Mouse (Mus musculus) inflammation-experienced regulatory T-cells (primary cell): ENCODE data around the gene Utp20. TPM values are rescaled to one million over a fixed set of nuclear protein-coding genes. Genes with fewer than 3 reads are reported as not detected.

Experiments
- polyA plus RNA-seq, 2 experiments: library from polyadenylated mRNA; unstranded; fragments of 100-300 nt; shearing (Covaris generic); gene quantifications; one replicate each; pipeline ENCODE4 v1.2.1; 2017

The Utp20 gene
- 10 to 100 TPM; 17.1 to 22.5 TPM for polyA plus RNA-seq

DNA sequence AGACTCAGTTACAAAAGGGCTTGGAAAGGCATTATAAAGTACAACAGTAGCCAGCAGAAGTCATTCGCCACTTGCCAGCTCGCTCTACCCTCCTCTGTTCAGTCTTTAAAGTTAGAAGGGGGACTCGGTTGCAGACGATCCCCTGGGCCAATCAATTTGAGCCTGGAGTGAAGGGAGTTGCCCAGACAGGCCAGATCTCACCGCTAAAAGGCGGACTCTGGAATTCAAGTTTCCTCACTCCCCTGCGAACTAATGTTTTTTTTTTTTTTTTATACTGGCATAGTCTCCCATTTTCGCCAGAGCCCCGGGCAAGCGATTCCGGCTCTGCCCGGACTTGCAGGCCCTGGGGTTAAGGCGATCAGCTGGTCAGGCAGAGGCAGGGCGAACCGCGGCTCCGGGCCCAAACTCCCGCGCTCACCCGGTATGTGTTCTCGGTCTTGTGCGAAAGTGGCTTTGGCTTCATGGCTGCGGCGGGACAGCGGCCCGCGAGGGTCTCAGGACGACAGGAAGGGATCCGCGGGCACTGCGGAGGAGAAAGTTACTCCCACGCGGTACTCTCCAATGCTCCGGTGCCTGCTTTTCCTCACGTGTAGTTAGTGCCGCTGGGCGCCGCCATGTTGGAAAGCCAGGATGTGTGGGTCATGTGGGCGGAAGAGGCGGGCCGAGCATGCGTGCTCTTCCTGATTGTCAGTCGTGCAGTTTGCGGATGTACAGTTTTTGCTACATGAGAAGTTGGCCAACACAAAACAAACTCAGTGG lies at the start of gene Utp20:
Gene Utp20, minus strand, starts transcription at position 617 of the 759 bp plus-strand sequence.

DNA sequence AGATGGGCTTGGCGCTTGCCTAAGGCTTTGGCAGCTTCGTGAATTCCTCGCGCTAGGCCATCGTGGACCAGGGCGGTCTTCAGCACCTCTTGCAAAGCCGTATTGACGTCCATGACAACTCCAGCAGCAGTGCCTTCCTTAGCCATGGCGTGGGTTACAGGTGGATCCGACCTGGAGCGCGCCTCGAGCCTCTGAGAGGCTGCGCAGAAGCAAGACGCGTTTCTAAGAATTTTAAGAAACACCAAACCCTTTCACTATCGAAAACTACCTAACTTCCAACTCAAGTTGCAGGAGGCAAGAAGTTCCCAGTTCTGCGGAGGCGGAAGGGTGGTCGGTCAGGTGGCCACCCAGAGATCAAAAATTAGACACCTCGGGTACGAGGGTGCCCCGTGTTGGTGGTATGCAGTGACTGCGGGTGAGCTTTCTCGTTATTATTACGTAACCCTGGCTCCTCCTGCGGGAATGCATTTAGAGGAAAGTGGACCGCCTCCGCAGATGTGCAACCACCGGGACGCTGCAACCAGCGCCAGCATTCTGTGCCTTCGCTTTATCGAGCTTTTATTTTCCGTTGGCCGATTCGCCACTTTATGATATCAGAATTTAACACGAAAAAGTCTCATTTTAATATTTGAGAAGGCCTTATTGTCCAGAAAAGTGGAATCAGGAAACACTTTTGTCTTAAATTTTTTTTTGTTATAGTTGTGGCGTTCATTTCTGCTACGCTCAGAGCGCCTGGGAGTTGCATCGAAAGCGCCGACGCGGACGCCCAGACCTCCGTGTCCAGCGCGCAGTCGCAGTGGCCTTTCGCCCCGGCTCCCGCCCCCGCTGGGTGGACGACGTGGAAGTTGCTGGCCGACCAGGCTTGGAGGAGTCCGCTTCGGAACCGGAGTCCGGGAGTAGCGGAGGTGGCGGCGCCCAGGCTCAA lies 95.8 kb downstream of the Utp20 start, which contains the start of gene Arl1:
Gene Arl1, plus strand, starts transcription at position 288 of the 925 bp plus-strand sequence.

Other genes with a start within 250 kb of the Utp20 start
- gene Mybpc1, start 221.7 kb downstream of the Utp20 start, polyA plus RNA-seq: under 1 TPM; 0.27 to 0.36 TPM
- 1 to 10 TPM in 1 of 2 experiments, under 1 TPM in 1; 0.08 to 4.3 TPM for gene Spic, start 141.8 kb downstream of the Utp20 start, polyA plus RNA-seq
- 10 to 100 TPM; 74.6 to 75.8 TPM for gene Arl1, start 95.9 kb downstream of the Utp20 start, polyA plus RNA-seq
- gene Slc5a8, start 59.2 kb upstream of the Utp20 start, polyA plus RNA-seq: under 1 TPM; 0.18 to 0.22 TPM